ENCODE assay signal across 8 mouse cellular contexts in the genomic region with DNA sequence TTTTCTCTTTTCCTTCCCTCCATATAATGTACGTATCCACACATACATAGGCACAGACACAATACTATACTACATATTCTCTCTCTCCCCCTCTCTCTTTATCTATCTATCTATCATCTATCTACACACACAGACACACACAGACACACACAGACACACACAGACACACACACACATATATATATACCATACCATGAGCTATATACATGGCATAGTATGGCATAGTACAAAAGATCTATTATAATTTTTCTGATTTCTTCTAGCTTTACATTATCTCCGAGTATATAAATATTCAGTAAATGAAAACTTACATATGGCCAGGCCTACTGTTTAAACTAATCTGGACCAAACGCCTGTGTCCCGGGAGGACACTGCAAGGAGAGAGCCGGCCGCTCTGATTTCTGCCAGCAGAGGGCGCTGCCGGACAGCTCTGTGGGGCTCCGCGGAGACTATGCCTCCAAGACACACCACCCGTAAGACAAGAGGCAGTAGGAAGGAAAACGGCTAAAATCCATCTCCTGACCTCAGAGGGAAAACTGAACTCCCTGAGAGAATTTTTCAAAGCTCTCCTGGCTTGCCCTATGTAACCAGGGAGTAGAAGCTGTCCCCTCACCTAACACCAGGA. TPM values are rescaled to one million over a fixed set of nuclear protein-coding genes. Genes with fewer than 3 reads are reported as not detected.
DNase-seq lines count a peak whose midpoint lies in the region; ATAC-seq and TF ChIP-seq lines count a peak whose summit lies in the region.

No protein-coding gene starts in this region.

- peaks cover 14% of the 10 kb centered on the region for H3K4me1 ChIP-seq in forebrain, embryonic 10.5 days
- peaks cover 11% of the 10 kb centered on the region; the same call in 1 of the 2 replicates for H3K4me1 ChIP-seq in heart, postnatal 0 days (ENCODE audit: control insufficient read depth, insufficient read depth)
- H3K4me1 ChIP-seq in liver, embryonic 15.5 days (replicated peaks), result peaks cover 4% of the 10 kb centered on the region
- peaks cover 10% of the 10 kb centered on the region for H3K4me1 ChIP-seq in neural tube, embryonic 12.5 days
- H3K4me1 ChIP-seq in stomach, embryonic 16.5 days (ENCODE audit: control insufficient read depth, insufficient read depth, low read length), result peaks cover 12% of the 10 kb centered on the region

- peak; percentile 87 for ATAC-seq in CD4-positive, CD25-positive, alpha-beta regulatory T cell, adult 4 months
- ATAC-seq in heart, postnatal 0 days (ENCODE audit: insufficient read depth, low read depth), result peak; percentile 82
- ATAC-seq in liver, embryonic 15.5 days (ENCODE audit: insufficient read depth), result peak; percentile 79; the same call in 1 of the 2 replicates
- ATAC-seq in neural tube, embryonic 12.5 days (ENCODE audit: low FRiP score, low read depth), result peak; percentile 71; the same call in 1 of the 2 replicates
- peak; percentile 67 for ATAC-seq in stomach, embryonic 16.5 days (ENCODE audit: insufficient read depth, low FRiP score)

- DNase-seq in c-Kit-positive CD71-negative TER-119-negative erythroid progenitor cells, embryonic 14.5 days (ENCODE audit: low read depth), result peak; percentile 74
- peak; percentile 88 for DNase-seq in forebrain, embryonic 10.5 days (ENCODE audit: extremely low spot score, low spot score)
- DNase-seq in heart, postnatal 0 days (ENCODE audit: low spot score), result peak; percentile 69
- peak; percentile 89 to 97 for DNase-seq in kidney, postnatal 36 days

- H3K4me3 ChIP-seq in forebrain, embryonic 10.5 days, result no peak overlapping the region; the same call in 1 of the 2 replicates
- H3K4me3 ChIP-seq in heart, postnatal 0 days (ENCODE audit: low read depth, low read length), result no peak overlapping the region
- no peak overlapping the region for H3K4me3 ChIP-seq in liver, embryonic 15.5 days (replicated peaks)
- H3K4me3 ChIP-seq in neural tube, embryonic 12.5 days, result no peak overlapping the region
- H3K4me3 ChIP-seq in stomach, embryonic 16.5 days (replicated peaks; ENCODE audit: low read length), result no peak overlapping the region

- no peaks in the 10 kb centered on the region for H3K36me3 ChIP-seq in forebrain, embryonic 10.5 days (replicated peaks)
- H3K36me3 ChIP-seq in heart, postnatal 0 days (replicated peaks; ENCODE audit: control insufficient read depth, insufficient read depth, low read length), result no peaks in the 10 kb centered on the region
- H3K36me3 ChIP-seq in liver, embryonic 15.5 days (replicated peaks), result no peaks in the 10 kb centered on the region
- no peaks in the 10 kb centered on the region for H3K36me3 ChIP-seq in neural tube, embryonic 12.5 days
- no peaks in the 10 kb centered on the region for H3K36me3 ChIP-seq in stomach, embryonic 16.5 days (ENCODE audit: control insufficient read depth, insufficient read depth, low read length)

- H3K9me3 ChIP-seq in forebrain, embryonic 10.5 days, result no peaks in the 10 kb centered on the region
- no peaks in the 10 kb centered on the region for H3K9me3 ChIP-seq in heart, postnatal 0 days (replicated peaks; ENCODE audit: control insufficient read depth, low read length)
- no peaks in the 10 kb centered on the region for H3K9me3 ChIP-seq in liver, embryonic 15.5 days (replicated peaks)
- no peaks in the 10 kb centered on the region for H3K9me3 ChIP-seq in neural tube, embryonic 12.5 days
- no peaks in the 10 kb centered on the region for H3K9me3 ChIP-seq in stomach, embryonic 16.5 days (replicated peaks; ENCODE audit: control insufficient read depth, low read length)

- whole genome bisulfite sequencing in forebrain, embryonic 10.5 days, result 10% methylated on average over 12 of the region's 12 CpGs
- WGBS in heart, postnatal 0 days, result 8% methylated on average over 12 of the region's 12 CpGs
- WGBS in liver, embryonic 15.5 days (ENCODE audit: insufficient replicate concordance), result 8% methylated on average over 12 of the region's 12 CpGs
- 10% methylated on average over 12 of the region's 12 CpGs for WGBS in neural tube, embryonic 12.5 days
- 7% methylated on average over 12 of the region's 12 CpGs for WGBS in stomach, embryonic 16.5 days

- TF ChIP-seq EP300 in heart, postnatal 0 days (IDR thresholded peaks at IDR 0.05; ENCODE audit: low read depth), result no peak

- H3K27me3 ChIP-seq in forebrain, embryonic 10.5 days (ENCODE audit: poor library complexity, severe bottlenecking), result no peaks in the 10 kb centered on the region
- H3K27me3 ChIP-seq in heart, postnatal 0 days (ENCODE audit: control insufficient read depth, insufficient read depth, low read length), result no peaks in the 10 kb centered on the region
- no peaks in the 10 kb centered on the region for H3K27me3 ChIP-seq in liver, embryonic 15.5 days
- H3K27me3 ChIP-seq in neural tube, embryonic 12.5 days (replicated peaks), result no peaks in the 10 kb centered on the region
- H3K27me3 ChIP-seq in stomach, embryonic 16.5 days (ENCODE audit: control insufficient read depth, insufficient read depth, low read length), result no peaks in the 10 kb centered on the region

- H3K9ac ChIP-seq in heart, postnatal 0 days (replicated peaks; ENCODE audit: low read depth, low read length), result no peak overlapping the region
- H3K9ac ChIP-seq in liver, embryonic 15.5 days, result no peak overlapping the region
- no peak overlapping the region for H3K9ac ChIP-seq in neural tube, embryonic 12.5 days
- 0 out of 2 replicates have a peak overlapping the region, but pooled peaks have one; percentile 23 for H3K9ac ChIP-seq in stomach, embryonic 16.5 days (ENCODE audit: low read length)

- no peak overlapping the region for H3K27ac ChIP-seq in forebrain, embryonic 10.5 days
- no peak overlapping the region for H3K27ac ChIP-seq in heart, postnatal 0 days (ENCODE audit: low read depth)
- no peak overlapping the region for H3K27ac ChIP-seq in liver, embryonic 15.5 days (replicated peaks)
- H3K27ac ChIP-seq in neural tube, embryonic 12.5 days, result no peak overlapping the region
- H3K27ac ChIP-seq in stomach, embryonic 16.5 days (ENCODE audit: low read length), result no peak overlapping the region

- H3K4me2 ChIP-seq in heart, postnatal 0 days (ENCODE audit: low read depth, low read length), result no peak overlapping the region
- no peak overlapping the region for H3K4me2 ChIP-seq in liver, embryonic 15.5 days
- H3K4me2 ChIP-seq in neural tube, embryonic 12.5 days (replicated peaks), result 0 out of 2 replicates have a peak overlapping the region, but pooled peaks have one; percentile 9
- no peak overlapping the region for H3K4me2 ChIP-seq in stomach, embryonic 16.5 days (ENCODE audit: low read depth, low read length)

- TF ChIP-seq CTCF in heart, postnatal 0 days (IDR thresholded peaks at IDR 0.05; ENCODE audit: low read depth), result peak; percentile 92

RNA-seq across cellular contexts. Expression of gene Thrsp, which starts 7.2 kb away (rescaled TPM):
- under 1 TPM in 1 of 2 experiments, not detected in 1; 0.84 TPM for polyA plus RNA-seq in CD4-positive, CD25-positive, alpha-beta regulatory T cell, adult 4 months (2017; shearing (Covaris generic))
- polyA plus RNA-seq in forebrain, embryonic 10.5 days (2016; fragmentation: Nextera tagmentation; extraction: Ambion mirVana), result 0.23 and 0.32 TPM in 2 replicates
- 1.0 and 1.9 TPM in 2 replicates for total RNA-seq in heart, postnatal 0 days (2014; rRNA removed; ENCODE audit: low replicate concordance)
- 3.9 and 4.3 TPM in 2 replicates for polyA plus RNA-seq in heart, postnatal 0 days (2015; fragmentation: Nextera tagmentation; extraction: Ambion mirVana)
- polyA plus RNA-seq in liver, embryonic 15.5 days (2015; fragmentation: Nextera tagmentation; extraction: Ambion mirVana), result 0.32 and 0.68 TPM in 2 replicates
- 0.48 and 0.68 TPM in 2 replicates for polyA plus RNA-seq in neural tube, embryonic 12.5 days (2016; fragmentation: Nextera tagmentation; extraction: Ambion mirVana)
- polyA plus RNA-seq in stomach, embryonic 16.5 days (2015; fragmentation: Nextera tagmentation; extraction: Ambion mirVana), result 1.2 and 4.1 TPM in 2 replicates

RNA-seq across cellular contexts. Expression of gene Ndufc2, which starts 24.9 kb away (rescaled TPM):
- polyA plus RNA-seq in CD4-positive, CD25-positive, alpha-beta regulatory T cell, adult 4 months (2017; shearing (Covaris generic)), result 100 to 1,000 TPM; 159 to 178 TPM
- polyA plus RNA-seq in forebrain, embryonic 10.5 days (2016; fragmentation: Nextera tagmentation; extraction: Ambion mirVana), result 320 and 327 TPM in 2 replicates
- total RNA-seq in heart, postnatal 0 days (2014; rRNA removed; ENCODE audit: low replicate concordance), result 797 and 949 TPM in 2 replicates
- 1,243 and 1,339 TPM in 2 replicates for polyA plus RNA-seq in heart, postnatal 0 days (2015; fragmentation: Nextera tagmentation; extraction: Ambion mirVana)
- 132 and 164 TPM in 2 replicates for polyA plus RNA-seq in liver, embryonic 15.5 days (2015; fragmentation: Nextera tagmentation; extraction: Ambion mirVana)
- polyA plus RNA-seq in neural tube, embryonic 12.5 days (2016; fragmentation: Nextera tagmentation; extraction: Ambion mirVana), result 399 and 400 TPM in 2 replicates
- 292 and 373 TPM in 2 replicates for polyA plus RNA-seq in stomach, embryonic 16.5 days (2015; fragmentation: Nextera tagmentation; extraction: Ambion mirVana)

RNA-seq across cellular contexts. Expression of gene Kctd14, which starts 26.4 kb away (rescaled TPM):
- polyA plus RNA-seq in CD4-positive, CD25-positive, alpha-beta regulatory T cell, adult 4 months (2017; shearing (Covaris generic)), result under 1 TPM; 0.43 to 0.94 TPM
- polyA plus RNA-seq in forebrain, embryonic 10.5 days (2016; fragmentation: Nextera tagmentation; extraction: Ambion mirVana), result 0.33 and 0.40 TPM in 2 replicates
- not detected in 2 replicates for total RNA-seq in heart, postnatal 0 days (2014; rRNA removed; ENCODE audit: low replicate concordance)
- 0.34 and 0.62 TPM in 2 replicates for polyA plus RNA-seq in heart, postnatal 0 days (2015; fragmentation: Nextera tagmentation; extraction: Ambion mirVana)
- polyA plus RNA-seq in liver, embryonic 15.5 days (2015; fragmentation: Nextera tagmentation; extraction: Ambion mirVana), result 9.3 and 12.0 TPM in 2 replicates
- 2.0 TPM in 2 replicates for polyA plus RNA-seq in neural tube, embryonic 12.5 days (2016; fragmentation: Nextera tagmentation; extraction: Ambion mirVana)
- polyA plus RNA-seq in stomach, embryonic 16.5 days (2015; fragmentation: Nextera tagmentation; extraction: Ambion mirVana), result 25.9 and 37.1 TPM in 2 replicates

RNA-seq across cellular contexts. Expression of gene Alg8, which starts 53.3 kb away (rescaled TPM):
- 10 to 100 TPM; 19.5 to 21.4 TPM for polyA plus RNA-seq in CD4-positive, CD25-positive, alpha-beta regulatory T cell, adult 4 months (2017; shearing (Covaris generic))
- polyA plus RNA-seq in forebrain, embryonic 10.5 days (2016; fragmentation: Nextera tagmentation; extraction: Ambion mirVana), result 56.2 and 61.3 TPM in 2 replicates
- total RNA-seq in heart, postnatal 0 days (2014; rRNA removed; ENCODE audit: low replicate concordance), result 9.9 and 20.1 TPM in 2 replicates
- 11.3 and 12.9 TPM in 2 replicates for polyA plus RNA-seq in heart, postnatal 0 days (2015; fragmentation: Nextera tagmentation; extraction: Ambion mirVana)
- 31.0 and 31.8 TPM in 2 replicates for polyA plus RNA-seq in liver, embryonic 15.5 days (2015; fragmentation: Nextera tagmentation; extraction: Ambion mirVana)
- polyA plus RNA-seq in neural tube, embryonic 12.5 days (2016; fragmentation: Nextera tagmentation; extraction: Ambion mirVana), result 25.1 and 27.1 TPM in 2 replicates
- polyA plus RNA-seq in stomach, embryonic 16.5 days (2015; fragmentation: Nextera tagmentation; extraction: Ambion mirVana), result 38.5 and 42.5 TPM in 2 replicates

RNA-seq across cellular contexts. Expression of gene Ints4, which starts 56.0 kb away (rescaled TPM):
- 10 to 100 TPM; 46.2 to 64.2 TPM for polyA plus RNA-seq in CD4-positive, CD25-positive, alpha-beta regulatory T cell, adult 4 months (2017; shearing (Covaris generic))
- 63.3 and 69.4 TPM in 2 replicates for polyA plus RNA-seq in forebrain, embryonic 10.5 days (2016; fragmentation: Nextera tagmentation; extraction: Ambion mirVana)
- total RNA-seq in heart, postnatal 0 days (2014; rRNA removed; ENCODE audit: low replicate concordance), result 29.8 and 35.4 TPM in 2 replicates
- 28.1 and 28.2 TPM in 2 replicates for polyA plus RNA-seq in heart, postnatal 0 days (2015; fragmentation: Nextera tagmentation; extraction: Ambion mirVana)
- 18.4 and 19.8 TPM in 2 replicates for polyA plus RNA-seq in liver, embryonic 15.5 days (2015; fragmentation: Nextera tagmentation; extraction: Ambion mirVana)
- 56.9 and 57.6 TPM in 2 replicates for polyA plus RNA-seq in neural tube, embryonic 12.5 days (2016; fragmentation: Nextera tagmentation; extraction: Ambion mirVana)
- polyA plus RNA-seq in stomach, embryonic 16.5 days (2015; fragmentation: Nextera tagmentation; extraction: Ambion mirVana), result 52.8 and 56.1 TPM in 2 replicates
